Mouse (Mus musculus): Measurements from ENCODE around the gene Gm20683.

DNA sequence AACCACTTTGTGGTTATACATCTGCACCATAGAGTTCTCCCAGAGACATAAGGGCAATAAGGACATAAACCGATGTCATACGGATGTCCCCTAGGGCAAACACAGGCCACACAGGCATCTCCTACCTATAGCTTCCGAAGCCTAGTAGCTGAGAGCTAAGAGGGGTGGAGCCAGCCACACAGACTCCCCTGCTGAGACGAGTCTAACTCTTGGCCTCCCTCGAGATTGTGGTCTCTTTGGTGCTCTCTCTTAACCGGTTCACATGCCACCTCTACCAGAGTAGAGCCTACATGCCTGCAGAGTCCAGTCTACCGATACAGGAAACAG lies 25.9 kb upstream of the Gm20683 start:
- TF ChIP-seq CTCF (IDR thresholded peaks at IDR 0.05) (no peak), EP300 (IDR thresholded peaks at IDR 0.05) (no peak)

Data from lung, postnatal 0 days (tissue).